Mouse (Mus musculus): ENCODE measurements around the gene Tbc1d10c. TPM values are rescaled to one million over a fixed set of nuclear protein-coding genes. Genes with fewer than 3 reads are reported as not detected.

Tbc1d10c gene
- polyA plus RNA-seq, 1 experiment = 9.1 TPM

DNA sequence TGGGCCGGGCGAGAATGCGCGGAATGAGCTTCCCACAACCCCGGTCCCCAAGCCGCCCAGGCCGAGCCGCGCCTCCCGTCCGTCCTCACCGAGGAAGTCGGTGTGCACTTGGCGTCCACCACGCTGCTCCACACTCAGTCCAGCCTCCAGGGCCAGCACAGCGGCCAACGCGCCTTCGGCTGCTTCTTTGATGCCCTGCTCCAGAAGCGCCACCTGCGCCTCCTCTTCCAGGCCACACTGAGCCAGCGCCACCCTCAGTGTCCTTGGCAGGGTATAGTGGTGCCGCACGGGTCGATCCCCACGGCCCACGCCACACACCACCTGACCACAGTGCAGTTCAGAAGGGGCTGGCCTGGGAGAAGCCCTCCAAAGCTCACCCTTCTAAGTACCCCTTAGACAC is 21.3 kb downstream of the Tbc1d10c start:
- H3K36me3 ChIP-seq (ENCODE audit: control insufficient read depth, insufficient read depth, low read length) = no peaks in the 10 kb centered on the region
- H3K4me1 ChIP-seq (ENCODE audit: control insufficient read depth, insufficient read depth, low read length) = peaks cover 5% of the 10 kb centered on the region; the same call in 1 of the 2 replicates
- no peaks in the 10 kb centered on the region for H3K27me3 ChIP-seq (replicated peaks; ENCODE audit: control insufficient read depth, insufficient read depth, low read length)
- TF ChIP-seq POLR2A (IDR thresholded peaks at IDR 0.05; ENCODE audit: low read depth, low read length) (no peak), CTCF (conservative IDR thresholded peaks at IDR 0.05; ENCODE audit: insufficient read depth, insufficient read length, low read depth, low read length) (no peak)
- H3K4me3 ChIP-seq (ENCODE audit: insufficient read depth, low read depth, low read length) = peak overlapping the region; percentile 62
- 4% methylated on average over 27 of the region's 27 CpGs for WGBS
- no peak for DNase-seq
- H3K27ac ChIP-seq (ENCODE audit: insufficient read depth, low read depth, low read length) = peak overlapping the region; percentile 87

GRCm38 (mm10) chr19:4169378-4169784 is 21.7 kb downstream of the Tbc1d10c start:
- 1% methylated on average over 43 of the region's 43 CpGs for WGBS

DNA sequence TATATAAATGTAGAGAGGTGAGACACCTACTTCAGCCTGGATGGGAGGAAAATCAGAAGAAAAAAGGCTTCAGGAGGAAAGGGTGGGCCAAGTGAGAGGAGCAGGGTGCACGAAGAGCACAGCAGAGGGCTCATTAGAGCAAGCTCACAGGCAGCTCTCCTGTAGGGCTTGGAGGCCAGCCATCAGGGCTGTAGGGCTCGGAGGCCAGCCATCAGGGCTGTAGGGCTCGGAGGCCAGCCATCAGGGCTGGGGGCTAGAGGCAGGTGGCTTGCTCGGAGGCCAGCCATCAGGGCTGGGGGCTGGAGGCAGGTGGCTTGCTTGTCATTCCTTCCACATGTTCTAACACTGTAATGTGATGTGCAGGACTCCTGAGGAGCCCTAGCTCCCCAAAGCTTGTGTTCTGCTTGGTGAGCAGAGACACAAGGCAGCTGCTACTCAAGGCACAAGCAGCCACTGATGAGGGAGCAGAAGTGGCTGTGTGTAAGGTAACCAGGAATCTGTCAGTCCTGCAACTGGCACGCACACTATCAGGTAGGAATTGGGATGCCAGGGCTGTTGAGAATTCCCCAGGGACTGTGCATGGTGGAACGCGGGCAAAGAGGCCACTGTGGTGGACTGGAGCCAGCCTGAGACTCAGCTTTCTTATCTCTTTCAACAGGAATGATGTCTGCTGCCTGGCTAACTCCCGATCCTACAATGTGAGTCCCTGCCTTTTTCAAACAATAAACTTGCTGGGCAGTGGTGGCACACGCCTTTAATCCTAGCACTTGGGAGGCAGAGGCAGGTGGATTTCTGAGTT is 24.2 kb downstream of the Tbc1d10c start:
- WGBS = 88% methylated on average over 9 of the region's 9 CpGs
- H3K36me3 ChIP-seq (ENCODE audit: control insufficient read depth, insufficient read depth, low read length) = no peaks in the 10 kb centered on the region
- H3K27me3 ChIP-seq (replicated peaks; ENCODE audit: control insufficient read depth, insufficient read depth, low read length) = no peaks in the 10 kb centered on the region
- DNase-seq = no peak
- no peak overlapping the region for H3K4me3 ChIP-seq (ENCODE audit: insufficient read depth, low read depth, low read length)
- no peak overlapping the region for H3K27ac ChIP-seq (ENCODE audit: insufficient read depth, low read depth, low read length)
- H3K4me1 ChIP-seq (ENCODE audit: control insufficient read depth, insufficient read depth, low read length) = peaks cover 13% of the 10 kb centered on the region; the same call in 1 of the 2 replicates
- TF ChIP-seq CTCF (conservative IDR thresholded peaks at IDR 0.05; ENCODE audit: insufficient read depth, insufficient read length, low read depth, low read length) (no peak), POLR2A (IDR thresholded peaks at IDR 0.05; ENCODE audit: low read depth, low read length) (no peak)

More at GRCm38 (mm10) chr19:4169378-4169784, 21.7 kb downstream of the Tbc1d10c start:
- peak; percentile 100 for DNase-seq
- peak overlapping the region; percentile 62 for H3K4me3 ChIP-seq (ENCODE audit: insufficient read depth, low read depth, low read length)
- TF ChIP-seq POLR2A (IDR thresholded peaks at IDR 0.05; ENCODE audit: low read depth, low read length) (peak; percentile 67), CTCF (conservative IDR thresholded peaks at IDR 0.05; ENCODE audit: insufficient read depth, insufficient read length, low read depth, low read length) (peak; percentile 81)
- no peaks in the 10 kb centered on the region for H3K36me3 ChIP-seq (ENCODE audit: control insufficient read depth, insufficient read depth, low read length)
- H3K4me1 ChIP-seq (ENCODE audit: control insufficient read depth, insufficient read depth, low read length) = peaks cover 5% of the 10 kb centered on the region; the same call in 1 of the 2 replicates
- H3K27ac ChIP-seq (ENCODE audit: insufficient read depth, low read depth, low read length) = peak overlapping the region; percentile 87
- H3K27me3 ChIP-seq (replicated peaks; ENCODE audit: control insufficient read depth, insufficient read depth, low read length) = no peaks in the 10 kb centered on the region

GRCm38 (mm10) chr19:4164721-4165120 is 26.4 kb downstream of the Tbc1d10c start:
- H3K27me3 ChIP-seq (replicated peaks; ENCODE audit: control insufficient read depth, insufficient read depth, low read length) = no peaks in the 10 kb centered on the region
- peaks cover 7% of the 10 kb centered on the region; the same call in 1 of the 2 replicates for H3K4me1 ChIP-seq (ENCODE audit: control insufficient read depth, insufficient read depth, low read length)
- H3K27ac ChIP-seq (ENCODE audit: insufficient read depth, low read depth, low read length) = no peak overlapping the region
- no peak overlapping the region for H3K4me3 ChIP-seq (ENCODE audit: insufficient read depth, low read depth, low read length)
- WGBS = 76% methylated on average over 2 of the region's 2 CpGs
- TF ChIP-seq CTCF (conservative IDR thresholded peaks at IDR 0.05; ENCODE audit: insufficient read depth, insufficient read length, low read depth, low read length) = no peak
- TF ChIP-seq POLR2A (IDR thresholded peaks at IDR 0.05; ENCODE audit: low read depth, low read length) = no peak
- DNase-seq = no peak
- H3K36me3 ChIP-seq (ENCODE audit: control insufficient read depth, insufficient read depth, low read length) = no peaks in the 10 kb centered on the region

DNA sequence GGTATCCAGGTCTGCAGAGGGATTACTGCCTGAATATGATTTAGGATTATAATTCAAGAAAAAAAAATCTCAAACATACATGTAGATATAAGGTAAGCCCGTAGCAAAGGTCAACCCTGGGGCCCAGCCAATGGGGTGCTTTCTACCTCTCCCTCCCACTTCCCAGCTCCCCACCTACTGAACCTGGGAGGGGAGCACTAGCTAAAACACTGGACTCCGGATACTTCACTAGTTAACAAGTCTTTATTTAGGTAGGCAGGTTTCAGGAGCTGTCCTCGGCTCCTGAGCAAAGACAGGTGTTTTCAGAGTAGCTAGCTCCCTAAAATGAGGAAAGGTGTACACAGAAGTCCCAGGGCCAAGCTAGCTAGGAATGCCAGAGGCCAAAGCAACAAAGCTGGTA is 27.0 kb downstream of the Tbc1d10c start:
- WGBS = 74% methylated on average over 3 of the region's 3 CpGs
- Histone ChIP-seq H3K4me1 (ENCODE audit: control insufficient read depth, insufficient read depth, low read length) (peaks cover 7% of the 10 kb centered on the region; the same call in 1 of the 2 replicates), H3K27me3 (replicated peaks; ENCODE audit: control insufficient read depth, insufficient read depth, low read length) (no peaks in the 10 kb centered on the region), H3K27ac (ENCODE audit: insufficient read depth, low read depth, low read length) (no peak overlapping the region), H3K4me3 (ENCODE audit: insufficient read depth, low read depth, low read length) (no peak overlapping the region), H3K36me3 (ENCODE audit: control insufficient read depth, insufficient read depth, low read length) (no peaks in the 10 kb centered on the region)
- no peak for TF ChIP-seq CTCF (conservative IDR thresholded peaks at IDR 0.05; ENCODE audit: insufficient read depth, insufficient read length, low read depth, low read length)
- no peak for TF ChIP-seq POLR2A (IDR thresholded peaks at IDR 0.05; ENCODE audit: low read depth, low read length)
- DNase-seq = no peak

GRCm38 (mm10) chr19:4163543-4163887 is 27.6 kb downstream of the Tbc1d10c start:
- Histone ChIP-seq H3K36me3 (ENCODE audit: control insufficient read depth, insufficient read depth, low read length) (no peaks in the 10 kb centered on the region), H3K4me1 (ENCODE audit: control insufficient read depth, insufficient read depth, low read length) (peaks cover 7% of the 10 kb centered on the region; the same call in 1 of the 2 replicates), H3K4me3 (ENCODE audit: insufficient read depth, low read depth, low read length) (peak overlapping the region; percentile 81), H3K27ac (ENCODE audit: insufficient read depth, low read depth, low read length) (no peak overlapping the region), H3K27me3 (replicated peaks; ENCODE audit: control insufficient read depth, insufficient read depth, low read length) (no peaks in the 10 kb centered on the region)
- 33% methylated on average over 4 of the region's 4 CpGs for WGBS
- no peak for DNase-seq
- TF ChIP-seq POLR2A (IDR thresholded peaks at IDR 0.05; ENCODE audit: low read depth, low read length) (no peak), CTCF (conservative IDR thresholded peaks at IDR 0.05; ENCODE audit: insufficient read depth, insufficient read length, low read depth, low read length) (no peak)

All from kidney, adult 2 months (tissue).